Mouse (Mus musculus): ENCODE data around the gene Stab2. TPM values are rescaled to one million over a fixed set of nuclear protein-coding genes. Genes with fewer than 3 reads are reported as not detected.

The Stab2 gene
- polyA plus RNA-seq, 1 experiment from 2014 or later, result 45.0 TPM

- DNase-seq (no peak), ATAC-seq (no peak; the same call in 1 of the 2 replicates)
- peaks cover 5% of the 10 kb centered on the region; the same call in 1 of the 2 replicates for H3K4me1 ChIP-seq (ENCODE audit: insufficient read depth)
- H3K27ac ChIP-seq (ENCODE audit: low read depth), result no peak overlapping the region
- WGBS (ENCODE audit: insufficient replicate concordance), result 82% methylated on average over 14 of the region's 14 CpGs
- H3K27me3 ChIP-seq (ENCODE audit: insufficient read depth, low read length), result no peaks in the 10 kb centered on the region
- no peak overlapping the region for H3K9ac ChIP-seq (replicated peaks)
- no peak overlapping the region for H3K4me2 ChIP-seq (ENCODE audit: low read depth, low read length)
- TF ChIP-seq CTCF (IDR thresholded peaks at IDR 0.05; ENCODE audit: low read depth) (no peak), EP300 (IDR thresholded peaks at IDR 0.05; ENCODE audit: low read depth) (no peak)
- no peaks in the 10 kb centered on the region for H3K9me3 ChIP-seq (ENCODE audit: low read length)
- H3K36me3 ChIP-seq (replicated peaks; ENCODE audit: insufficient read depth, low read length), result no peaks in the 10 kb centered on the region
- H3K4me3 ChIP-seq (ENCODE audit: low read depth, low read length), result no peak overlapping the region
Observed at GRCm38 (mm10) chr10:86890166-86890930, 117.5 kb downstream of the Stab2 start.

- no peak overlapping the region for H3K9ac ChIP-seq (replicated peaks)
- H3K4me1 ChIP-seq (ENCODE audit: insufficient read depth), result peaks cover 5% of the 10 kb centered on the region; the same call in 1 of the 2 replicates
- no peak overlapping the region for H3K27ac ChIP-seq (ENCODE audit: low read depth)
- H3K36me3 ChIP-seq (replicated peaks; ENCODE audit: insufficient read depth, low read length), result no peaks in the 10 kb centered on the region
- no peaks in the 10 kb centered on the region for H3K27me3 ChIP-seq (ENCODE audit: insufficient read depth, low read length)
- no peak overlapping the region for H3K4me2 ChIP-seq (ENCODE audit: low read depth, low read length)
- peak; percentile 46; the same call in 1 of the 2 replicates for ATAC-seq
- no peak overlapping the region for H3K4me3 ChIP-seq (ENCODE audit: low read depth, low read length)
- H3K9me3 ChIP-seq (ENCODE audit: low read length), result no peaks in the 10 kb centered on the region
- TF ChIP-seq CTCF (IDR thresholded peaks at IDR 0.05; ENCODE audit: low read depth) (no peak), EP300 (IDR thresholded peaks at IDR 0.05; ENCODE audit: low read depth) (no peak)
- DNase-seq, result no peak
Observed at GRCm38 (mm10) chr10:86889440-86889839, 118.4 kb downstream of the Stab2 start.

GRCm38 (mm10) chr10:86886434-86886833 is 121.4 kb downstream of the Stab2 start:
- WGBS (ENCODE audit: insufficient replicate concordance), result 89% methylated on average over 1 of the region's 1 CpGs
- TF ChIP-seq CTCF (IDR thresholded peaks at IDR 0.05; ENCODE audit: low read depth) (no peak), EP300 (IDR thresholded peaks at IDR 0.05; ENCODE audit: low read depth) (no peak)
- peak; percentile 65 for ATAC-seq
- H3K9me3 ChIP-seq (ENCODE audit: low read length), result no peaks in the 10 kb centered on the region
- peaks cover 8% of the 10 kb centered on the region for H3K4me1 ChIP-seq (ENCODE audit: insufficient read depth)
- no peaks in the 10 kb centered on the region for H3K27me3 ChIP-seq (ENCODE audit: insufficient read depth, low read length)
- no peak overlapping the region for H3K4me2 ChIP-seq (ENCODE audit: low read depth, low read length)
- H3K4me3 ChIP-seq (ENCODE audit: low read depth, low read length), result no peak overlapping the region
- 0 out of 2 replicates have a peak overlapping the region, but pooled peaks have one; percentile 7 for H3K27ac ChIP-seq (ENCODE audit: low read depth)
- no peak overlapping the region for H3K9ac ChIP-seq (replicated peaks)
- H3K36me3 ChIP-seq (replicated peaks; ENCODE audit: insufficient read depth, low read length), result no peaks in the 10 kb centered on the region
- DNase-seq, result no peak

GRCm38 (mm10) chr10:86881448-86881847 is 126.4 kb downstream of the Stab2 start:
- TF ChIP-seq EP300 (IDR thresholded peaks at IDR 0.05; ENCODE audit: low read depth) (peak; percentile 25; the same call in 1 of the 2 replicates), CTCF (IDR thresholded peaks at IDR 0.05; ENCODE audit: low read depth) (no peak)
- Histone ChIP-seq H3K4me2 (ENCODE audit: low read depth, low read length) (no peak overlapping the region), H3K4me1 (ENCODE audit: insufficient read depth) (peaks cover 16% of the 10 kb centered on the region), H3K27me3 (ENCODE audit: insufficient read depth, low read length) (no peaks in the 10 kb centered on the region), H3K27ac (ENCODE audit: low read depth) (peak overlapping the region; percentile 63), H3K9ac (replicated peaks) (no peak overlapping the region), H3K4me3 (ENCODE audit: low read depth, low read length) (no peak overlapping the region), H3K36me3 (replicated peaks; ENCODE audit: insufficient read depth, low read length) (no peaks in the 10 kb centered on the region), H3K9me3 (ENCODE audit: low read length) (no peaks in the 10 kb centered on the region)
- ATAC-seq (peak; percentile 75), DNase-seq (no peak)

- Histone ChIP-seq H3K4me2 (ENCODE audit: low read depth, low read length) (no peak overlapping the region), H3K4me3 (ENCODE audit: low read depth, low read length) (no peak overlapping the region), H3K36me3 (replicated peaks; ENCODE audit: insufficient read depth, low read length) (no peaks in the 10 kb centered on the region), H3K9ac (replicated peaks) (no peak overlapping the region), H3K4me1 (ENCODE audit: insufficient read depth) (peaks cover 16% of the 10 kb centered on the region), H3K27me3 (ENCODE audit: insufficient read depth, low read length) (no peaks in the 10 kb centered on the region), H3K27ac (ENCODE audit: low read depth) (no peak overlapping the region), H3K9me3 (ENCODE audit: low read length) (no peaks in the 10 kb centered on the region)
- WGBS (ENCODE audit: insufficient replicate concordance), result 65% methylated on average over 5 of the region's 5 CpGs
- ATAC-seq (no peak), DNase-seq (no peak)
- TF ChIP-seq CTCF (IDR thresholded peaks at IDR 0.05; ENCODE audit: low read depth), result no peak
- TF ChIP-seq EP300 (IDR thresholded peaks at IDR 0.05; ENCODE audit: low read depth), result no peak
Observed at GRCm38 (mm10) chr10:86880071-86880806, 127.6 kb downstream of the Stab2 start.

- ATAC-seq (peak; percentile 44; the same call in 1 of the 2 replicates), DNase-seq (peak; percentile 21)
- H3K4me2 ChIP-seq (ENCODE audit: low read depth, low read length), result no peak overlapping the region
- no peaks in the 10 kb centered on the region for H3K27me3 ChIP-seq (ENCODE audit: insufficient read depth, low read length)
- H3K9ac ChIP-seq (replicated peaks), result no peak overlapping the region
- H3K4me3 ChIP-seq (ENCODE audit: low read depth, low read length), result no peak overlapping the region
- peaks cover 16% of the 10 kb centered on the region for H3K4me1 ChIP-seq (ENCODE audit: insufficient read depth)
- H3K27ac ChIP-seq (ENCODE audit: low read depth), result no peak overlapping the region
- TF ChIP-seq EP300 (IDR thresholded peaks at IDR 0.05; ENCODE audit: low read depth) (no peak), CTCF (IDR thresholded peaks at IDR 0.05; ENCODE audit: low read depth) (no peak)
- no peaks in the 10 kb centered on the region for H3K9me3 ChIP-seq (ENCODE audit: low read length)
- WGBS (ENCODE audit: insufficient replicate concordance), result 59% methylated on average over 7 of the region's 7 CpGs
- no peaks in the 10 kb centered on the region for H3K36me3 ChIP-seq (replicated peaks; ENCODE audit: insufficient read depth, low read length)
Observed at GRCm38 (mm10) chr10:86878721-86879120, 129.1 kb downstream of the Stab2 start.
